Mouse (Mus musculus) heart, postnatal 0 days (tissue): ENCODE results near the gene Rtf2. TPM values are rescaled to one million over a fixed set of nuclear protein-coding genes. Genes with fewer than 3 reads are reported as not detected.
A peak's percentile ranks its signal among the peaks of the same experiment; 100 is the strongest.

Source experiments
- ATAC-seq: fragments of 200-750 bp; cut with Nextera tagmentation; 2 replicates; pipeline ENCODE4 v1.8.0; 2017; ENCODE audit warnings: low read depth, moderate number of reproducible peaks, moderate library complexity; ENCODE audit not compliant: insufficient read depth
- DNase-seq: peaks from one replicate; pipeline ENCODE4 v3.0.0-alpha.2; 2016; ENCODE audit warnings: low spot score
- H3K27ac ChIP-seq: fragments of 300-500 bp; sonication (generic); 2 replicates; pipeline ENCODE4 v1.5.1; 2014; ENCODE audit warnings: low read depth, mild to moderate bottlenecking
- H3K27me3 ChIP-seq: fragments of 300-500 bp; sonication (generic); 2 replicates; pipeline ENCODE4 v1.6.1; 2014; ENCODE audit warnings: low read length, mixed read lengths; ENCODE audit not compliant: control insufficient read depth, insufficient read depth
- H3K36me3 ChIP-seq: fragments of 300-500 bp; sonication (generic); replicated peaks from 2 replicates; pipeline ENCODE4 v1.6.1; 2014; ENCODE audit warnings: low read length, mixed read lengths; ENCODE audit not compliant: control insufficient read depth, insufficient read depth
- H3K4me1 ChIP-seq: fragments of 300-500 bp; sonication (generic); 2 replicates; pipeline ENCODE4 v1.6.1; 2014; ENCODE audit warnings: antibody characterized with exemption; ENCODE audit not compliant: control insufficient read depth, insufficient read depth
- H3K4me2 ChIP-seq: fragments of 300-500 bp; sonication (generic); 2 replicates; pipeline ENCODE4 v1.6.1; 2014; ENCODE audit warnings: low read depth, mild to moderate bottlenecking, low read length, moderate library complexity
- H3K4me3 ChIP-seq: fragments of 300-500 bp; sonication (generic); 2 replicates; pipeline ENCODE4 v1.5.1; 2014; ENCODE audit warnings: low read depth, low read length
- H3K9ac ChIP-seq: fragments of 300-500 bp; sonication (generic); replicated peaks from 2 replicates; pipeline ENCODE4 v1.6.1; 2014; ENCODE audit warnings: low read depth, low read length, mixed read lengths
- H3K9me3 ChIP-seq: fragments of 300-500 bp; sonication (generic); replicated peaks from 2 replicates; pipeline ENCODE4 v1.6.1; 2016; ENCODE audit warnings: low read length; ENCODE audit not compliant: control insufficient read depth
- CTCF ChIP-seq: IDR thresholded peaks from 2 replicates; pipeline ENCODE4 v1.5.1; 2016; ENCODE audit warnings: antibody characterized with exemption, control low read depth, low read depth
- EP300 ChIP-seq: IDR thresholded peaks from 2 replicates; pipeline ENCODE4 v1.6.1; 2016; ENCODE audit warnings: antibody characterized with exemption, low read depth
- WGBS: fragments of 180-500 bp; shearing (Covaris S2); extraction: QIAGEN DNeasy Blood & Tissue Kit; methylation state at CpG from one replicate; pipeline ENCODE4 v1.1.7; 2014; 5-methylcytosine and 5-hydroxymethylcytosine counted together
- polyA plus RNA-seq: library from polyadenylated mRNA; unstranded; fragments of >200 nt; fragmentation: Nextera tagmentation; extraction: Ambion mirVana; gene quantifications from 2 replicates; pipeline ENCODE4 v1.2.1, GENCODE M21; 2015
- total RNA-seq: library from RNA; depleted of rRNA; stranded (reverse); fragments of >200 nt; gene quantifications from 2 replicates; pipeline ENCODE4 v1.2.3, GENCODE M21; 2014; ENCODE audit warnings: low replicate concordance

The Rtf2 gene
- total and polyA plus RNA-seq, 2 experiments from 2014 or later: 34.0 to 45.1 TPM

DNA sequence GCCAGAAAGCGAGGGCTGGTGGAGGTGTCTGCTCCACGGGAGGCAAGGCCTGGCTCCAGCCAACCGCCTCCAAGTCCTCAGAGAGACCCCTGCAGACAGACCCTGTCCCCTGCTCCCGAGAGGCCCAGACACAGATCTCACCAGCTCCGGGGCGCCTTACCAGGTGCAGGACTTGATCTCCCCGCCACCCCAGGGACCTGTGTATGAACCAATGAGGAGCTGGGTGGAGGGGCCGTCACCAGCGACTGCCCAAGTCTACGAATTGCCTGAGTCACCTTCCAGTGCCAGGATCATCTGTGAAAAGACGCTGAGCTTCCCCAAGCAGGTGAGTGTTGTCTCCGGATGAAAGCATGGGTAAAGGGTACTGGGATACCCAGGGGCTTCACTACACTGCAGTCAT is 24.1 kb upstream of the Rtf2 start:
- no peak for DNase-seq
- no peak overlapping the region for H3K27ac ChIP-seq
- H3K36me3 ChIP-seq: no peaks in the 10 kb centered on the region
- ATAC-seq: no peak
- H3K9ac ChIP-seq: no peak overlapping the region
- no peaks in the 10 kb centered on the region for H3K27me3 ChIP-seq
- H3K9me3 ChIP-seq: no peaks in the 10 kb centered on the region
- no peak overlapping the region for H3K4me3 ChIP-seq
- TF ChIP-seq EP300: no peak
- no peak for TF ChIP-seq CTCF
- H3K4me1 ChIP-seq: 0 out of 2 replicates have a peak, but pooled peaks cover 4% of the 10 kb centered on the region
- 58% methylated on average over 12 of the region's 12 CpGs for WGBS
- H3K4me2 ChIP-seq: no peak overlapping the region

GRCm38 (mm10) chr2:172416876-172417275 is 23.5 kb upstream of the Rtf2 start:
- Histone ChIP-seq H3K27me3 (no peaks in the 10 kb centered on the region), H3K27ac (no peak overlapping the region), H3K36me3 (no peaks in the 10 kb centered on the region), H3K9ac (no peak overlapping the region), H3K4me1 (0 out of 2 replicates have a peak, but pooled peaks cover 4% of the 10 kb centered on the region), H3K4me3 (no peak overlapping the region), H3K9me3 (no peaks in the 10 kb centered on the region), H3K4me2 (no peak overlapping the region)
- DNase-seq (no peak), ATAC-seq (no peak)
- 82% methylated on average over 5 of the region's 5 CpGs for WGBS
- TF ChIP-seq EP300: no peak
- TF ChIP-seq CTCF: no peak

DNA sequence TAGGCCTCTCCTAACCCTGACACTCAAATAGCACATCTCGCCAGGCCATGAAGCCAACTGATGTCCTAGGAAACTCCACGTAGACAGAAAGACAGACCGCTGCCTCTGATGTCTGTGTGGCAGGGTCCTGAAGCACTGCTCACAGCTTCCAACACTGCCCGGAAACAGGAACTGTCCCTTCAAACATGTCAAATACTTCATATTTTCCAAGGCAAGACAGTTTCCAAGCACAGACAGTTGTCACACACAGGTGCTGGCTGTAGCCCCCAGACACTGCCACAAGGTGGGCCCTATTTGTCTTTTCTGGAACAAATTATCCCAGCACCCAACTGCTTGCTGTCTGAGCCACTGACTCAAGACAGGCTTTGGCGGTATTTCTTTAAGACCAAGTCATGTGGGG is 22.1 kb upstream of the Rtf2 start:
- ATAC-seq (no peak), DNase-seq (no peak)
- H3K36me3 ChIP-seq: no peaks in the 10 kb centered on the region

GRCm38 (mm10) chr2:172430609-172431008 is 9.7 kb upstream of the Rtf2 start:
- ATAC-seq: peak; percentile 96
- H3K4me2 ChIP-seq: no peak overlapping the region
- no peak overlapping the region for H3K4me3 ChIP-seq
- H3K4me1 ChIP-seq: peaks cover 11% of the 10 kb centered on the region
- no peaks in the 10 kb centered on the region for H3K9me3 ChIP-seq
- H3K36me3 ChIP-seq: no peaks in the 10 kb centered on the region
- peak; percentile 92 for DNase-seq
- H3K9ac ChIP-seq: no peak overlapping the region
- no peak overlapping the region for H3K27ac ChIP-seq
- H3K27me3 ChIP-seq: no peaks in the 10 kb centered on the region
- TF ChIP-seq CTCF: no peak
- 0 out of 2 replicates have a peak, but pooled peaks have one; percentile 35 for TF ChIP-seq EP300
- 0% methylated on average over 1 of the region's 1 CpGs for WGBS

More for the DNA sequence above, 22.1 kb upstream of the Rtf2 start:
- Histone ChIP-seq H3K9me3 (no peaks in the 10 kb centered on the region), H3K9ac (no peak overlapping the region), H3K4me3 (no peak overlapping the region), H3K4me1 (no peaks in the 10 kb centered on the region), H3K4me2 (no peak overlapping the region), H3K27ac (no peak overlapping the region), H3K27me3 (no peaks in the 10 kb centered on the region)
- TF ChIP-seq CTCF (no peak), EP300 (no peak)
- WGBS: 82% methylated on average over 5 of the region's 5 CpGs

GRCm38 (mm10) chr2:172433746-172434145 is 6.6 kb upstream of the Rtf2 start:
- Histone ChIP-seq H3K4me1 (peaks cover 11% of the 10 kb centered on the region), H3K27ac (no peak overlapping the region), H3K27me3 (no peaks in the 10 kb centered on the region), H3K9ac (no peak overlapping the region), H3K4me3 (no peak overlapping the region), H3K9me3 (no peaks in the 10 kb centered on the region), H3K4me2 (no peak overlapping the region), H3K36me3 (no peaks in the 10 kb centered on the region)
- ATAC-seq (no peak), DNase-seq (no peak)
- no peak for TF ChIP-seq EP300
- TF ChIP-seq CTCF: no peak
- 42% methylated on average over 5 of the region's 5 CpGs for WGBS

GRCm38 (mm10) chr2:172437371-172437952 is 2.9 kb upstream of the Rtf2 start:
- no peaks in the 10 kb centered on the region for H3K9me3 ChIP-seq
- no peak for ATAC-seq
- H3K27ac ChIP-seq: no peak overlapping the region
- no peak overlapping the region for H3K4me3 ChIP-seq
- H3K9ac ChIP-seq: no peak overlapping the region
- no peaks in the 10 kb centered on the region for H3K27me3 ChIP-seq
- WGBS: 56% methylated on average over 16 of the region's 16 CpGs
- no peak for DNase-seq
- H3K36me3 ChIP-seq: no peaks in the 10 kb centered on the region
- TF ChIP-seq EP300 (no peak), CTCF (no peak)
- no peak overlapping the region for H3K4me2 ChIP-seq
- peaks cover 14% of the 10 kb centered on the region for H3K4me1 ChIP-seq
